9 mouse cellular contexts compared by ENCODE assay signal in the genomic region with DNA sequence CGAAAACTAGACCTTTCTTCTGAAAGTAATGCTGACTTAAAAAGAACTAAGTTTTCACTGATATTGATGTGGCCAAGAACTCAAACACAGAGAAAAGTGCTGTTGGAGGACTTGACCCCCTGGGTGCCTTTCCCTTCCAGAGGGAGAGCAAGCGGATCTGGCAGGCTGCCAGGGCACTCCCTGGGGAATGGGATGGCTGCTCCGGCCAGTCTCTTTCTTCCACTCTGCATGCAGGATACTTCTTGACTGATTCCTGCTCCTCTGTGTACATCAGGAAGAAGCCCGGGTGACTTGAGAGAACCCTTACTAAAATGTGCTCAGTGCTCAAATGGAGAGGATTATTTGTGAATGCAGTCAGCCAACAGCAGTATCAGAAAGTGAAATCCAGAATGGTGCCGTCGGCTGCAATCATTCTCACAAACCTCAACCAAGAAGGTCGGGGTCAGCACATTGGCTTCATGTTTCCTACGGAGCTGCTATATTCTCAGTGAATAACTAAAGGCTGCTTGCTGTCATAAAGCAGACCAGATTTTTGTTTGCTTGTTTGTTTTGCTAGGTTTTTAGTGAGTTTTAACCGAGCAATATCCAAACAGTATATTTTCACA.
DNase-seq lines count a peak whose midpoint lies in the region; ATAC-seq and TF ChIP-seq lines count a peak whose summit lies in the region.
"Had no signal": no experiment of that assay in that cellular context is flagged by ENCODE, and none has a peak within 500 bp of the region (broad histone marks: within the 10 kb centered on the region; RNA-seq: fewer than 3 reads in every experiment).

No protein-coding gene starts in this region.

- no peak for TF ChIP-seq EP300 in liver, postnatal 0 days (IDR thresholded peaks at IDR 0.05; ENCODE audit: low read depth)

- intact Hi-C loops in heart, postnatal 36 days (cut with DNase I): loop anchor here (2.0 kb wide), 2 partner anchors 27 to 35 kb away; no protein-coding TSS in a partner anchor

- H3K36me3 ChIP-seq in embryonic facial prominence, embryonic 15.5 days: no peaks in the 10 kb centered on the region
- 0 out of 2 replicates have a peak, but pooled peaks cover 2% of the 10 kb centered on the region for H3K36me3 ChIP-seq in liver, postnatal 0 days (replicated peaks; ENCODE audit: insufficient read depth, low read length)
- H3K36me3 ChIP-seq: midbrain, embryonic 12.5 days had no signal

- WGBS in embryonic facial prominence, embryonic 15.5 days: 29% methylated on average over 9 of the region's 9 CpGs
- WGBS in liver, postnatal 0 days (ENCODE audit: insufficient replicate concordance): 55% methylated on average over 9 of the region's 9 CpGs

- ATAC-seq in embryonic facial prominence, embryonic 15.5 days (ENCODE audit: insufficient number of reproducible peaks, low FRiP score, low TSS enrichment, low read depth): no peak
- no peak for ATAC-seq in liver, postnatal 0 days

- H3K27me3 ChIP-seq in embryonic facial prominence, embryonic 15.5 days: no peaks in the 10 kb centered on the region
- no peaks in the 10 kb centered on the region for H3K27me3 ChIP-seq in liver, postnatal 0 days (ENCODE audit: insufficient read depth, low read length)
- H3K27me3 ChIP-seq: midbrain, embryonic 12.5 days had no signal

- no peak overlapping the region for H3K4me3 ChIP-seq in embryonic facial prominence, embryonic 15.5 days (replicated peaks)
- H3K4me3 ChIP-seq in liver, postnatal 0 days (ENCODE audit: low read depth, low read length): no peak overlapping the region
- H3K4me3 ChIP-seq: midbrain, embryonic 12.5 days had no signal

- H3K9ac ChIP-seq in embryonic facial prominence, embryonic 15.5 days: no peak overlapping the region
- peak overlapping the region; percentile 28; the same call in 1 of the 2 replicates for H3K9ac ChIP-seq in liver, postnatal 0 days (replicated peaks)
- H3K9ac ChIP-seq: midbrain, embryonic 12.5 days had no signal

- no peaks in the 10 kb centered on the region for H3K9me3 ChIP-seq in embryonic facial prominence, embryonic 15.5 days (replicated peaks)
- H3K9me3 ChIP-seq in liver, postnatal 0 days (ENCODE audit: low read length): no peaks in the 10 kb centered on the region
- H3K9me3 ChIP-seq: midbrain, embryonic 12.5 days had no signal

- no peak overlapping the region for H3K4me2 ChIP-seq in embryonic facial prominence, embryonic 15.5 days (replicated peaks)
- H3K4me2 ChIP-seq in liver, postnatal 0 days (ENCODE audit: low read depth, low read length): peak overlapping the region; percentile 52
- H3K4me2 ChIP-seq: midbrain, embryonic 12.5 days had no signal

- peaks cover 39% of the 10 kb centered on the region for H3K4me1 ChIP-seq in embryonic facial prominence, embryonic 15.5 days
- H3K4me1 ChIP-seq in liver, postnatal 0 days (ENCODE audit: insufficient read depth): peaks cover 46% of the 10 kb centered on the region

- 0 out of 2 replicates have a peak overlapping the region, but pooled peaks have one; percentile 36 for H3K27ac ChIP-seq in embryonic facial prominence, embryonic 15.5 days (replicated peaks)
- H3K27ac ChIP-seq in liver, postnatal 0 days (ENCODE audit: low read depth): peak overlapping the region; percentile 36; the same call in 1 of the 2 replicates
- H3K27ac ChIP-seq: midbrain, embryonic 12.5 days had no signal

- TF ChIP-seq CTCF in liver, postnatal 0 days (IDR thresholded peaks at IDR 0.05; ENCODE audit: low read depth): no peak

- DNase-seq in urinary bladder, postnatal 25 days (ENCODE audit: low spot score): peak; percentile 52
- DNase-seq in urinary bladder, postnatal 10 days (ENCODE audit: low spot score): no peak
- peak; percentile 85 to 89 for DNase-seq in heart, postnatal 36 days
- DNase-seq in liver, postnatal 0 days: peak; percentile 72
- peak; percentile 67 for DNase-seq in skeletal muscle tissue, adult 2 months (ENCODE audit: low read depth, low spot score)
- DNase-seq in thymus, postnatal 25 days: no peak
- DNase-seq in spleen, adult 12 weeks (ENCODE audit: low spot score): no peak

Comparison
In these comparisons a context has a peak if more than half of its experiments do, and no peak if none do; other contexts are left out.
1. DNase-seq: peak in urinary bladder, postnatal 25 days (single experiment), heart, postnatal 36 days (2 of 2), liver, postnatal 0 days (single experiment) and skeletal muscle tissue, adult 2 months (single experiment); none in urinary bladder, postnatal 10 days (single experiment), thymus, postnatal 25 days (single experiment) and spleen, adult 12 weeks (single experiment).